Mouse (Mus musculus) CH12.LX (cell line): ENCODE measurements around the gene Gm42715. TPM values are rescaled to one million over a fixed set of nuclear protein-coding genes. Genes with fewer than 3 reads are reported as not detected.

Experiments
- DNase-seq: peaks from one replicate; pipeline ENCODE4 v3.0.0-alpha.2; 2013; ENCODE audit errors: extremely low read depth
- H3K27ac ChIP-seq: 2 replicates; pipeline ENCODE4 v1.5.1; 2012; ENCODE audit warnings: low read depth, mild to moderate bottlenecking, control low read depth, moderate library complexity; ENCODE audit not compliant: insufficient read depth
- H3K27me3 ChIP-seq: replicated peaks from 2 replicates; pipeline ENCODE3; 2012; ENCODE audit warnings: inconsistent platforms
- H3K36me3 ChIP-seq, 2 experiments: replicated peaks in 1 of 2; 2 replicates each; pipeline versions ENCODE3 to v1.6.1; 2012; ENCODE audit warnings: inconsistent platforms in 1 of 2, low read length in 1 of 2, mild to moderate bottlenecking in 1 of 2, mixed read lengths in 1 of 2, moderate library complexity in 1 of 2; ENCODE audit not compliant: control insufficient read depth in 1 of 2, insufficient read depth in 1 of 2
- H3K4me1 ChIP-seq, 2 experiments: 2 replicates each; pipeline ENCODE4 v1.6.1; 2012; ENCODE audit warnings: inconsistent platforms in 1 of 2, moderate library complexity in 1 of 2; ENCODE audit not compliant: insufficient read depth in 2 of 2, control insufficient read depth in 1 of 2
- H3K4me2 ChIP-seq: 2 replicates; pipeline ENCODE4 v1.6.1; 2012; ENCODE audit warnings: low read depth, mild to moderate bottlenecking, control low read depth; ENCODE audit not compliant: poor library complexity, insufficient read depth, severe bottlenecking
- H3K4me3 ChIP-seq, 3 experiments: fragments of 150-350 bp in 1 of 3; sonication (generic) in 1 of 3; replicated peaks in 1 of 3; 2 replicates each; pipeline versions ENCODE3 to v1.5.1; 2011 to 2012; ENCODE audit warnings: low read depth in 2 of 3, low read length in 2 of 3, mild to moderate bottlenecking in 2 of 3, moderate library complexity in 2 of 3, control low read depth in 1 of 3, improper control_type of control experiment in 1 of 3, inconsistent platforms in 1 of 3, mixed read lengths in 1 of 3; ENCODE audit not compliant: poor library complexity in 1 of 3
- H3K79me2 ChIP-seq: replicated peaks from 2 replicates; pipeline ENCODE4 v1.6.1; 2012; ENCODE audit warnings: mild to moderate bottlenecking, moderate library complexity; ENCODE audit not compliant: control insufficient read depth, poor library complexity, insufficient read depth, severe bottlenecking; ENCODE audit errors: extremely low read depth
- H3K9ac ChIP-seq: 2 replicates; pipeline ENCODE4 v1.6.1; 2012; ENCODE audit warnings: low read depth, mild to moderate bottlenecking, control low read depth, moderate library complexity; ENCODE audit not compliant: insufficient read depth
- H3K9me3 ChIP-seq: replicated peaks from 2 replicates; pipeline ENCODE3; 2012; ENCODE audit warnings: low read length, inconsistent platforms, mixed read lengths
- CHD1 ChIP-seq: IDR thresholded peaks from 2 replicates; pipeline ENCODE4 v1.6.1; 2012; ENCODE audit warnings: low read depth, low read length, improper control_type of control experiment, inconsistent platforms
- CTCF ChIP-seq, 2 experiments: IDR thresholded peaks in 1 of 2; conservative IDR thresholded peaks in 1 of 2; 2 replicates each; pipeline ENCODE4 v1.5.1; 2011 to 2012; ENCODE audit warnings: low read depth in 2 of 2, low read length in 2 of 2, improper control_type of control experiment in 1 of 2, inconsistent platforms in 1 of 2, mild to moderate bottlenecking in 1 of 2, moderate library complexity in 1 of 2
- E2F4 ChIP-seq: IDR thresholded peaks from 2 replicates; pipeline ENCODE4 v1.6.1; 2011; ENCODE audit warnings: low read depth, low read length, improper control_type of control experiment; ENCODE audit not compliant: insufficient replicate concordance
- EP300 ChIP-seq: IDR thresholded peaks from 2 replicates; pipeline ENCODE4 v1.6.1; 2011; ENCODE audit warnings: low read length, improper control_type of control experiment
- GABPA ChIP-seq: IDR thresholded peaks from 2 replicates; pipeline ENCODE4 v1.6.1; 2012; ENCODE audit warnings: low read depth, low read length, improper control_type of control experiment, inconsistent platforms; ENCODE audit not compliant: insufficient replicate concordance
- HCFC1 ChIP-seq: IDR thresholded peaks from 2 replicates; pipeline ENCODE4 v1.6.1; 2012; ENCODE audit warnings: low read depth, mild to moderate bottlenecking, inconsistent platforms, low read length, improper control_type of control experiment
- IRF4 ChIP-seq: IDR thresholded peaks from 2 replicates; pipeline ENCODE4 v1.6.1; 2014; ENCODE audit warnings: low read depth, mild to moderate bottlenecking, inconsistent platforms, low read length, improper control_type of control experiment
- JUN ChIP-seq: IDR thresholded peaks from 2 replicates; pipeline ENCODE4 v1.6.1; 2011; ENCODE audit warnings: low read depth, mild to moderate bottlenecking, low read length, improper control_type of control experiment, moderate library complexity; ENCODE audit not compliant: insufficient read depth
- MYC ChIP-seq: IDR thresholded peaks from 2 replicates; pipeline ENCODE4 v1.6.1; 2011; ENCODE audit warnings: low read depth, mild to moderate bottlenecking, improper control_type of control experiment, low read length
- NELFE ChIP-seq: IDR thresholded peaks from 2 replicates; pipeline ENCODE4 v1.6.1; 2011; ENCODE audit warnings: low read depth, low read length, improper control_type of control experiment
- NRF1 ChIP-seq: IDR thresholded peaks from 2 replicates; pipeline ENCODE4 v1.6.1; 2014; ENCODE audit warnings: low read depth, mild to moderate bottlenecking, inconsistent platforms, low read length, improper control_type of control experiment, moderate library complexity
- PAX5 ChIP-seq: IDR thresholded peaks from 2 replicates; pipeline ENCODE4 v1.6.1; 2012; ENCODE audit warnings: low read length, inconsistent platforms, mixed read lengths
- POLR2A ChIP-seq: IDR thresholded peaks from 2 replicates; pipeline ENCODE4 v1.6.1; 2011; ENCODE audit warnings: low read depth, mild to moderate bottlenecking, improper control_type of control experiment, low read length
- RAD21 ChIP-seq: IDR thresholded peaks from 2 replicates; pipeline ENCODE4 v1.6.1; 2011; ENCODE audit warnings: low read depth, mild to moderate bottlenecking, low read length, improper control_type of control experiment, moderate library complexity
- SIN3A ChIP-seq: IDR thresholded peaks from 2 replicates; pipeline ENCODE4 v1.6.1; 2012; ENCODE audit warnings: low read length, improper control_type of control experiment, inconsistent platforms
- SMC3 ChIP-seq: IDR thresholded peaks from 2 replicates; pipeline ENCODE4 v1.6.1; 2011; ENCODE audit warnings: low read depth, low read length, improper control_type of control experiment
- UBTF ChIP-seq: IDR thresholded peaks from 2 replicates; pipeline ENCODE4 v1.6.1; 2012; ENCODE audit warnings: low read depth, mild to moderate bottlenecking, inconsistent platforms, low read length, improper control_type of control experiment, moderate library complexity
- ZC3H11A ChIP-seq: IDR thresholded peaks from 2 replicates; pipeline ENCODE4 v1.6.1; 2012; ENCODE audit warnings: low read depth, mild to moderate bottlenecking, inconsistent platforms, low read length, improper control_type of control experiment
- ZNF384 ChIP-seq: IDR thresholded peaks from 2 replicates; pipeline ENCODE4 v1.6.1; 2012; ENCODE audit warnings: low read depth, low read length, improper control_type of control experiment, inconsistent platforms
- dilution Hi-C: fragments of 300-500 bp; cut with MboI; formaldehyde crosslinking; loops from 2 replicates; pipeline ENCODE4 v1.14.3; 2020; ENCODE audit warnings: low sequenced_read_pairs; ENCODE audit not compliant: extremely low pct_unique_long_range_greater_than_20kb, extremely low pct_ligation_motif_present
- in situ Hi-C: fragments of 300-500 bp; cut with MboI; formaldehyde crosslinking; loops from 3 replicates; pipeline ENCODE4 v1.14.3; 2019; ENCODE audit warnings: low sequenced_read_pairs, low pct_ligation_motif_present, low pct_unique_long_range_greater_than_20kb, mixed read lengths
- polyA plus RNA-seq: library from polyadenylated mRNA; unstranded; fragments of >175 nt; gene quantifications from 2 replicates; pipeline ENCODE4 v1.2.1, GENCODE M21; 2012; ENCODE audit warnings: low read depth; ENCODE audit not compliant: insufficient read length
- total RNA-seq, 2 experiments: library from RNA; depleted of rRNA; stranded (reverse); fragments of 300-350 nt in 1 of 2; fragments of >200 nt in 1 of 2; gene quantifications; 2 replicates each; pipeline ENCODE4 v1.2.3; 2012 to 2014

Gene Gm42715
- total and polyA plus RNA-seq, 3 experiments, result 5.8 to 14.1 (median 12.0) TPM

DNA sequence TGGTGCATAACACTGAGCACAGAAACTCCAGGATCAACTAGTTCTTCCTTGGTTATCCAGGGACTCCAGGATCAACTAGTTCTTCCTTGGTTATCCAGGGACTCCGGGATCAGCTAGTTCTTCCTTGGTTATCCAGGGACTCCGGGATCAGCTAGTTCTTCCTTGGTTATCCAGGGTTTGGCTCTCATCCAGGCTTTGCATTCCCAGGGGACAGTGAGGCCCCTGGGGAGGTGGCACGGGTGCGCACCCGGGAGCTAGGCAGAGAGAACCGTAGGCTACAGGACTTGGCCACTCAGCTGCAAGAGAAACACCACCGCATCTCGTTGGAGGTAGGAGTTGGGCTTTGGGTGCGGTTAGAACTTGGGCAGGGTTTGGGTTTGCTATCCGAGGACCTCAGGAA, 71.7 kb downstream of the Gm42715 start:
- H3K79me2 ChIP-seq, result peaks cover 13% of the 10 kb centered on the region
- DNase-seq, result no peak
- H3K9me3 ChIP-seq, result no peaks in the 10 kb centered on the region
- no peak overlapping the region for H3K9ac ChIP-seq
- H3K4me3 ChIP-seq, result no peak overlapping the region
- dilution Hi-C loops (no loop called here), in situ Hi-C loops (no loop called here)
- no peak overlapping the region for H3K27ac ChIP-seq
- H3K4me2 ChIP-seq, result no peak overlapping the region
- TF ChIP-seq NELFE (no peak), NRF1 (no peak), HCFC1 (no peak), MYC (no peak), GABPA (no peak), CHD1 (no peak), E2F4 (no peak), SIN3A (no peak), POLR2A (no peak), EP300 (no peak), JUN (no peak), CTCF (conservative IDR thresholded peaks at IDR 0.05 in 1 of 2, IDR thresholded peaks at IDR 0.05 in 1 of 2; ENCODE audit: low read depth in 2 of 2, low read length in 2 of 2) (no peak), ZNF384 (no peak), ZC3H11A (no peak)
- H3K36me3 ChIP-seq, result peaks cover 59 to 68% of the 10 kb centered on the region in 2 experiments
- H3K4me1 ChIP-seq, result peaks cover 7 to 77% of the 10 kb centered on the region in 2 experiments; a peak in 3 of 4 replicates
- no peaks in the 10 kb centered on the region for H3K27me3 ChIP-seq

GRCm38 (mm10) chr7:127592575-127592974, 73.2 kb downstream of the Gm42715 start:
- Histone ChIP-seq H3K4me1 (peaks cover 7 to 84% of the 10 kb centered on the region in 2 experiments; a peak in 3 of 4 replicates), H3K4me3 (no peak overlapping the region), H3K9me3 (no peaks in the 10 kb centered on the region), H3K79me2 (peaks cover 13% of the 10 kb centered on the region)
- dilution Hi-C loops, result no loop called here
- no peak for TF ChIP-seq PAX5
- TF ChIP-seq UBTF, result no peak
- no peak for TF ChIP-seq SMC3
- TF ChIP-seq JUN, result no peak
- no peak for TF ChIP-seq IRF4
- TF ChIP-seq NRF1, result no peak
- TF ChIP-seq RAD21, result no peak
- TF ChIP-seq, all 38 proteins: peak for 0
- Histone ChIP-seq H3K36me3 (peaks cover 74 to 81% of the 10 kb centered on the region in 2 experiments), H3K27ac (no peak overlapping the region), H3K4me2 (no peak overlapping the region), H3K9ac (no peak overlapping the region), H3K27me3 (no peaks in the 10 kb centered on the region)
- DNase-seq, result no peak
- in situ Hi-C loops, result no loop called here
